9 mouse cellular contexts compared by ENCODE assay signal in the genomic region with DNA sequence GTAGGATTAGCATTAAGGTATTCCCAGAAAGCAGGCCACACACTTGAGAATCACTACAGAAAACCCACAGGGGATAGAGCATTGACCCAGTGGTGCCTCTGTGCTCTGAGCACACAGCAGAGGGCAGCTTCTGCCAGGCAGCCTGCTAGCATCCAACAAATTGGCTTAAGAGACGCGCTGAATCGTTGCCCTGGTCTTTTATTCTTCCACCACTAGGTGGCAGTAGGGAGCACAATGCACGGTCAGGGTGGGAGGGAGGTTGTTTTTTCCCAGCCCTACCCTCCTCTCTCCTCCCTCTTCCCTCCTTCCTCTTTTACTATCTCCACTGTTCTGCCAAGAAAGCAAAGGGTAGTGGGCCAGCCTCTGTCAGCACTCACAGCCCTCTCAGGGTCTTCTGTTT.
DNase-seq lines count a peak whose midpoint lies in the region; ATAC-seq and TF ChIP-seq lines count a peak whose summit lies in the region.
"Had no signal": no experiment of that assay in that cellular context is flagged by ENCODE, and none has a peak within 500 bp of the region (broad histone marks: within the 10 kb centered on the region; RNA-seq: fewer than 3 reads in every experiment).

No protein-coding gene starts in this region.

- no peaks in the 10 kb centered on the region for H3K36me3 ChIP-seq in embryonic facial prominence, embryonic 10.5 days (replicated peaks)
- H3K36me3 ChIP-seq in heart, embryonic 16.5 days (ENCODE audit: control insufficient read depth, insufficient read depth) = no peaks in the 10 kb centered on the region

- H3K4me3 ChIP-seq in embryonic facial prominence, embryonic 10.5 days = no peak overlapping the region
- no peak overlapping the region for H3K4me3 ChIP-seq in heart, embryonic 16.5 days (ENCODE audit: low read length)
- no peak overlapping the region for H3K4me3 ChIP-seq in lung, adult 2 months (replicated peaks; ENCODE audit: extremely low read depth, low read depth, low read length)

- no peak overlapping the region for H3K9ac ChIP-seq in heart, embryonic 16.5 days (ENCODE audit: low read length)

- H3K27me3 ChIP-seq in embryonic facial prominence, embryonic 10.5 days (replicated peaks; ENCODE audit: low read depth, poor library complexity, severe bottlenecking) = peaks cover 60% of the 10 kb centered on the region
- peaks cover 8% of the 10 kb centered on the region for H3K27me3 ChIP-seq in heart, embryonic 16.5 days (ENCODE audit: control insufficient read depth, insufficient read depth, low read length)

- no peak overlapping the region for H3K4me2 ChIP-seq in heart, embryonic 16.5 days (ENCODE audit: low read depth, low read length)

- peak; percentile 97 for TF ChIP-seq CTCF in lung, adult 2 months (IDR thresholded peaks at IDR 0.05; ENCODE audit: insufficient read depth, low read length)

- H3K9me3 ChIP-seq in embryonic facial prominence, embryonic 10.5 days = no peaks in the 10 kb centered on the region
- 0 out of 2 replicates have a peak, but pooled peaks cover 2% of the 10 kb centered on the region for H3K9me3 ChIP-seq in heart, embryonic 16.5 days (replicated peaks; ENCODE audit: control insufficient read depth, low read length)

- under 1% methylated on average over 4 of the region's 4 CpGs for WGBS in embryonic facial prominence, embryonic 10.5 days
- WGBS in heart, embryonic 16.5 days = 2% methylated on average over 4 of the region's 4 CpGs
- WGBS in lung, adult 2 months = under 1% methylated on average over 4 of the region's 4 CpGs

- peak; percentile 14 to 19 for DNase-seq in CD8-positive naive resting alpha-beta T cell, adult 2 months (ENCODE audit: low read depth in 2 of 2, low spot score in 2 of 2)
- peak; percentile 77 for DNase-seq in adrenal gland, postnatal 10 days
- peak; percentile 79 for DNase-seq in embryonic facial prominence, embryonic 10.5 days (ENCODE audit: low spot score)
- peak; percentile 62 to 70 for DNase-seq in kidney, postnatal 25 days
- DNase-seq in lung, adult 2 months = peak; percentile 44
- peak; percentile 58 to 74 for DNase-seq in urinary bladder, postnatal 4 days (ENCODE audit: low spot score in 2 of 2)

- no peak overlapping the region for H3K27ac ChIP-seq in embryonic facial prominence, embryonic 10.5 days (replicated peaks)
- H3K27ac ChIP-seq in heart, embryonic 16.5 days (ENCODE audit: low read length) = no peak overlapping the region
- H3K27ac ChIP-seq: macrophage had no signal

- peak; percentile 72; the same call in 1 of the 2 replicates for ATAC-seq in heart, embryonic 16.5 days (replicated peaks; ENCODE audit: extremely low read depth, insufficient read depth, low FRiP score)
- peak; percentile 51; the same call in 1 of the 2 replicates for ATAC-seq in neutrophil, adult 5-6 weeks (ENCODE audit: extremely low read depth, insufficient number of reproducible peaks, low FRiP score, poor library complexity, severe bottlenecking)

- H3K4me1 ChIP-seq in embryonic facial prominence, embryonic 10.5 days = peaks cover 10% of the 10 kb centered on the region; the same call in 1 of the 2 replicates
- peaks cover 5% of the 10 kb centered on the region; the same call in 1 of the 2 replicates for H3K4me1 ChIP-seq in heart, embryonic 16.5 days (ENCODE audit: control insufficient read depth, insufficient read depth, low read length)
- no peaks in the 10 kb centered on the region for H3K4me1 ChIP-seq in lung, adult 2 months (ENCODE audit: control insufficient read depth, insufficient read depth, low read length)

- TF ChIP-seq POLR2A in lung, adult 2 months (IDR thresholded peaks at IDR 0.05; ENCODE audit: borderline replicate concordance, extremely low read depth, low read depth, low read length) = no peak

Comparison
In these comparisons a context has a peak if more than half of its experiments do, and no peak if none do; other contexts are left out.
1. DNase-seq: peak in every context shown above with its lines; median percentile 79 in embryonic facial prominence, embryonic 10.5 days; 77 in adrenal gland, postnatal 10 days; 66 in kidney, postnatal 25 days; 66 in urinary bladder, postnatal 4 days; 44 in lung, adult 2 months; 16 in CD8-positive naive resting alpha-beta T cell, adult 2 months.